Mouse (Mus musculus): ENCODE results near the gene Olfr519. TPM values are rescaled to one million over a fixed set of nuclear protein-coding genes. Genes with fewer than 3 reads are reported as not detected.

Gene Olfr519
- not detected in 2 replicates for polyA plus RNA-seq (2016; fragmentation: Nextera tagmentation; extraction: Ambion mirVana)

DNA sequence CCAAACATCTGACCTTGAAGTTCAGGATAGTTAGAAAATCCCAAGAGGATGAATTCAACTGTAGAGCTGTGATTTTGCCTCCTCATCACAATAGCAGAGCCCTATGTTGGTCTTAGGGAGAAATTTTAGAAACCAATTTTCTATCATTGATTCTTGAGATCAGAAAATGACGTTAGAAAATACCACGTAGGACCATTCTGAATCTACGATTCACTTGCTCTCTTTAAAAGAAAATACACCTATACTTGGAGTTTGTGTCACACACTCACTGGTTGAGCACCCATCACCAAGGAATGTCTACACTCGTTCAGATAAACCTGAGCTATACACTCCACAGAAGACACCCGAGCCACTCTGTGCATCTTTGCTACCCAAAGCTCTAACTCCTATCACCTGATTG is at the start of gene Olfr519:
Olfr519 (minus strand) TSS at position 101 of the 400 bp plus-strand sequence.
- WGBS = 89% methylated on average over 5 of the region's 5 CpGs
- H3K27ac ChIP-seq (replicated peaks) = no peak within 1 kb of the TSS
- no peak within 1 kb of the TSS for H3K4me3 ChIP-seq
- H3K27me3 ChIP-seq = no peaks in the 10 kb centered on the region
- H3K36me3 ChIP-seq = no peaks in the 10 kb centered on the region
- ATAC-seq (ENCODE audit: low FRiP score, low read depth) = no peak
- H3K9me3 ChIP-seq = no peaks in the 10 kb centered on the region
- no peak within 1 kb of the TSS for H3K4me2 ChIP-seq (replicated peaks)
- H3K4me1 ChIP-seq = no peaks in the 10 kb centered on the region
- no peak within 1 kb of the TSS for H3K9ac ChIP-seq (replicated peaks)

DNA sequence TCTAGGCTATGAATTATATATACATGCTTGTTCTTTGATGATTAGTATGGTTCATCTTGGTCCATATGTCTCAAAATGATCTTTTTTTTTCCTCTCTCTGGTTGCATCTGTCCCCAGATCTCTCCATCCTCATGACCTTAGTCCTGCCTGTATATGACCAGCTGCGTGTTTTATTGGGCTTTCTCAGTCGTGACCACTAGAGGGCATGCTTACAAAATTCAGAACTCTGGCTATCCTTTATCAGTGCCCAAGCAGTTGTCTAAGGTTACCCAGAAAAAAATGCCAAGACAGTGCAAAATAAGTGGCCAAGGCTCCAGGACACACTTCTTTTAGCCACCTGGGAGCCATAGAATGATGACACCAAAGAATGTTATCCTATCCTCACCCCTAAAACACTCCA is 49.8 kb upstream of the Olfr519 start:
- H3K4me1 ChIP-seq = 0 out of 2 replicates have a peak, but pooled peaks cover 3% of the 10 kb centered on the region
- peaks cover 8% of the 10 kb centered on the region for H3K27me3 ChIP-seq
- H3K4me2 ChIP-seq (replicated peaks) = no peak overlapping the region
- H3K9me3 ChIP-seq = no peaks in the 10 kb centered on the region
- H3K27ac ChIP-seq (replicated peaks) = no peak overlapping the region
- 2% methylated on average over 2 of the region's 2 CpGs for WGBS
- no peak overlapping the region for H3K9ac ChIP-seq (replicated peaks)
- ATAC-seq (ENCODE audit: low FRiP score, low read depth) = peak; percentile 59
- H3K36me3 ChIP-seq = peaks cover 54% of the 10 kb centered on the region
- no peak overlapping the region for H3K4me3 ChIP-seq

DNA sequence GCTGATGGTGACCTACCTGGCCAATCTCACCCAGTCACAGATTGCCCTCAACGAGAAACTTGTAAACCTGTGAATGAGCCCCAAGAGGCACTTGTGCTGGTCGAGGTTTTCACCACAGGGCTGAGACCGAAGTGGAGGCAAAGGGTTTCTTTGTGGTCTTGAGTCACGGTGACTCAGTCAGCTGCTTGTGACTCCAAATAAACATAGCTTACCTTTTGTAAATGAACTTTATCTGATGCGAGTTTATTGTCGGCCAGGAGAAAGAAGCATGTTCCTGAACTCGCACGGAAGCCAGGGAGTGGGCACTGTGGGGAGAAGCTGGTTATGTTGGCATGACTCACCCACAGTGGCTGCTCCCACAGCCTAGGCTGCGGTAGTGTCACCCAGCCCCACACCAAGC is 47.2 kb upstream of the Olfr519 start:
- no peaks in the 10 kb centered on the region for H3K4me1 ChIP-seq
- H3K36me3 ChIP-seq = peaks cover 75% of the 10 kb centered on the region
- H3K9ac ChIP-seq (replicated peaks) = no peak overlapping the region
- H3K4me2 ChIP-seq (replicated peaks) = no peak overlapping the region
- no peak overlapping the region for H3K27ac ChIP-seq (replicated peaks)
- no peaks in the 10 kb centered on the region for H3K9me3 ChIP-seq
- H3K4me3 ChIP-seq = no peak overlapping the region
- no peaks in the 10 kb centered on the region for H3K27me3 ChIP-seq
- ATAC-seq (ENCODE audit: low FRiP score, low read depth) = no peak
- WGBS = 93% methylated on average over 9 of the region's 9 CpGs

DNA sequence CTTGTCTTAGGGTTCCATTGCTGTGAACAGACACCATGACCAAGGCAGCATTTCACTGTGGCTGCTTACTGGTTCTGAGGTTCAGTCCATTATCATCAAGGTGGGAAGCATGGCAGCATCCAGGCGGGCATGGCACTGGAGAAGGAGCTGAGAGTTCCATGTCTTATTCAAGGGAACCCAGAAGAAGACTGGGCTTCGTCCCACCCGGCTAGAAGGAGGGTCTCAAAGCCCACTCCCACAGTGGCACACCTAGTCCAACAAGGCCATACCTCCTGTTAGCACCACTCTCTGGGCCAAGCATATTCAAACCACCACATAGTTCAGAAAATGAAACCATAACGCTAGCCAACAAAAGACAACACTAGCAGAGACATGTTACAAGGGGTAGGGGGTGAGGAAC is 42.4 kb upstream of the Olfr519 start:
- H3K36me3 ChIP-seq = peaks cover 47% of the 10 kb centered on the region

DNA sequence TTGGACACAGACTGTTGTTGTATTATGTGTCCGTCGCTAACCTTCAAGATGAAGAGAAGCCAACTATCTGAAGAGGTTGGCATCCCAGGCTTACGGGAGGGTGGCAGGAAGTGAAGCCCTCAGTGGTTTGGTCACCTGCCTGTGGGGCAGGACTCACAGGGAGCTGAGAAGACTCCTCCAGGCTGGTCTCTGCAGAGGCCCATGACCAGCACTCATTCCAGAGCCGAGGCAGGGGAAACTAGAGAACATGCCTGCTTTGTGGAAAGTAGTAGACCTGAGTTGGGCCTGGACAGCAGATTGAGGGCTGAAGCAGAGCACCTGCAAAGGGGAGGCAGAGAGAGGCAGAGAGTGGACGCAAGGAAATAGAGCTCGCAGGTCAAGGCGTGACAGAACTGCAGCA is 41.2 kb upstream of the Olfr519 start:
- Histone ChIP-seq H3K4me1 (peaks cover 15% of the 10 kb centered on the region), H3K9me3 (no peaks in the 10 kb centered on the region), H3K27ac (replicated peaks) (no peak overlapping the region), H3K27me3 (no peaks in the 10 kb centered on the region), H3K4me3 (peak overlapping the region; percentile 84), H3K9ac (replicated peaks) (peak overlapping the region; percentile 86), H3K4me2 (replicated peaks) (peak overlapping the region; percentile 81), H3K36me3 (peaks cover 36% of the 10 kb centered on the region)
- WGBS = 83% methylated on average over 7 of the region's 7 CpGs
- ATAC-seq (ENCODE audit: low FRiP score, low read depth) = no peak

More for the DNA sequence above, 42.4 kb upstream of the Olfr519 start:
- Histone ChIP-seq H3K4me1 (peaks cover 15% of the 10 kb centered on the region), H3K27me3 (no peaks in the 10 kb centered on the region), H3K27ac (replicated peaks) (no peak overlapping the region), H3K4me2 (replicated peaks) (no peak overlapping the region), H3K4me3 (no peak overlapping the region), H3K9me3 (no peaks in the 10 kb centered on the region), H3K9ac (replicated peaks) (no peak overlapping the region)
- no peak for ATAC-seq (ENCODE audit: low FRiP score, low read depth)
- over 99% methylated on average over 4 of the region's 4 CpGs for WGBS

DNA sequence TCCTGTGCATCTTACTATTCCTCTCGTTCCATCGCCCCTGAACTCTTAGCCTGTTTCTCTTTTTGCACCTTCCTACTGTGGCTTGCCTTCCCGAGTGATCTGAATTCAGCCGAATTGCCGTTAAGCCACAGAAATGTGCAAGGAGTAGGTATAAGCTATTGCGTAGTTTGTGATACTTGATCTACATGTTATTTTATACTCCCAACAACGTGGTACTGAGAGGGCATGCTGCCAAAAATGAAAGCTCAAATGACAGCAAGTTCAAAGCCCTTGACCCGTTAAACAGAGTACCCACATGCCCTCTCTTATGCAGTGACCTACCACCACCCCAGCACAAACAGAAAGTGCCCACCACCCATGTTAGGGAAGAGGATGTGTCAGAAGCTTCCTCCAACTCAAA is 40.6 kb upstream of the Olfr519 start:
- no peak overlapping the region; the same call in 1 of the 2 replicates for H3K27ac ChIP-seq (replicated peaks)
- no peak for ATAC-seq (ENCODE audit: low FRiP score, low read depth)

DNA sequence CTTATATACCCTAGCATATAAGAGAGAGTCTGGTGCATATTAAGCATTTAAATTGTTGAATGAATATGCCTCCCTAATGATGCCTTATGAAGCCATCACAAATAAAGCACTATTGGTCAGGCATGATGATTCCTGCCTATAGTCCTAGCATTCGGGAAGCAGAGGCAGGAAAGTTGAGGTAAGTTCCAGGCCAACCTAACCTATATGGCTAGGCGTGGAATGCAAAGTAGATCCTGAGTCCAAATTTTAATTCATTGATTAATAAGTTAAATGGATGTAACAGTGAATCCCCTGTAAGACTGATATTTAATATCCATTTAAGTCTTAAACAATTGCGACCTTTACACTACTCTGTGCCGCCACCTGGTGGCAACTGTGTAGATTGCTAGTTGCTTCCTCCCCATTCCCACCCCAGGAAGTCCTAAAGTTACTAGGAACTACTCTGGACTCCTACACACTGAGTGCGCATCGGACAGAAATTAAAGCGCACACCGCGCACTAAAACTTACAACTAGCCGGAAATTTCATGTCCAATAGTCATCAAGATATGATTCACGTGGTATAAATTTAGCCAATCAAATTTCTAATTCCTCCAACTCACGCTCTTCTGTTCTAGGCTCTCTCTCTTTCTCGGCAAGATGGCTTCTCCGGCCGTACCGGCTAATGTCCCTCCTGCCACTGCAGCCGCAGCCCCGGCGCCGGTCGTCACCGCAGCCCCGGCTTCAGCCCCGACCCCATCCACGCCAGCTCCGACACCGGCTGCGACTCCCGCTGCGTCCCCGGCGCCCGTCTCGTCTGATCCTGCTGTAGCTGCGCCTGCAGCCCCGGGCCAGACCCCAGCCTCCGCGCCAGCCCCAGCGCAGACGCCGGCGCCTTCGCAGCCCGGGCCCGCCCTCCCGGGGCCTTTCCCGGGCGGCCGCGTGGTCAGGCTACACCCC is 39.8 kb upstream of the Olfr519 start, which contains the start of gene Eif3f:
Eif3f (plus strand) TSS at position 624 of the 938 bp plus-strand sequence.
- WGBS = 2% methylated on average over 50 of the region's 50 CpGs
- Histone ChIP-seq H3K27ac (replicated peaks) (peak within 1 kb of the TSS; percentile 79), H3K4me3 (peak within 1 kb of the TSS; percentile 84), H3K4me1 (peaks cover 15% of the 10 kb centered on the region), H3K9me3 (no peaks in the 10 kb centered on the region), H3K4me2 (replicated peaks) (peak within 1 kb of the TSS; percentile 81), H3K27me3 (no peaks in the 10 kb centered on the region), H3K36me3 (peaks cover 22% of the 10 kb centered on the region), H3K9ac (replicated peaks) (peak within 1 kb of the TSS; percentile 86)
- ATAC-seq (ENCODE audit: low FRiP score, low read depth) = peak; percentile 97

More for the DNA sequence above, 40.6 kb upstream of the Olfr519 start:
- Histone ChIP-seq H3K4me2 (replicated peaks) (peak overlapping the region; percentile 81), H3K4me3 (peak overlapping the region; percentile 84), H3K9me3 (no peaks in the 10 kb centered on the region), H3K4me1 (peaks cover 15% of the 10 kb centered on the region), H3K27me3 (no peaks in the 10 kb centered on the region), H3K9ac (replicated peaks) (peak overlapping the region; percentile 86), H3K36me3 (peaks cover 30% of the 10 kb centered on the region)
- WGBS = 4% methylated on average over 8 of the region's 8 CpGs

DNA sequence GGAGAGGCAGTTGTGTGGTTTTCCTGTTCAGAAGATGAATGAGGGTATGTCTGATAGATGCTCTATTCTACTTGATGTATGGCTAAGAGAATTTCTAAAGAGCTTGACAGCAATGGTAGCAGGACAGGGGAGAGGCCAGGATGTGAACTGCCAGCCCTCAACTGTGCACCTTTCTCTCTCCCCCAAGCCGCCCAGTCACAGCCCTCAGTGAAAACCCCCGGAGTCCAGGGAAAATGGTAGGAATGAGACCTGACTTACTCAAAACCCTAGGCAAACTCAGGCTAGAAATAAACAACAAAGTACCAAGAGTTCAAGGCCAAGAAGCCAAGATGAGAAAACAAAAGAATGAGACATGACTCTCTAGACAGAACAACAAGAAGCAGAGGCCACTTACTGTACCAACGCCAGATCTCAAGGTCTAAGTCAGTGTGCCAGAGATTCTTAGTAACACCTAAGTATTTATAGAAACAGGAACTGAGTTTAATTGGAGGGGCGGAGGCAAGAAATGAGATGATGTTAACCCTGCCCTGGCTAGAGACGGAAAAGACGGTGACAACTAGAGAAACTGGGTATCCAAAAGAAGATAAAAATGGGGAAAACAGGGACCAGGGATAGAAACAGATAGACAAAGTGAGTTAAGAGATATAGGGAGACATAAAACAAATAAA is 35.6 kb upstream of the Olfr519 start, which contains the start of gene Nlrp10:
Nlrp10 (minus strand) TSS at position 453 of the 668 bp plus-strand sequence.
- H3K4me3 ChIP-seq = no peak within 1 kb of the TSS
- no peaks in the 10 kb centered on the region for H3K36me3 ChIP-seq
- no peak for ATAC-seq (ENCODE audit: low FRiP score, low read depth)
- H3K4me1 ChIP-seq = peaks cover under 1% of the 10 kb centered on the region; the same call in 1 of the 2 replicates
- H3K27ac ChIP-seq (replicated peaks) = no peak within 1 kb of the TSS
- H3K27me3 ChIP-seq = no peaks in the 10 kb centered on the region
- no peaks in the 10 kb centered on the region for H3K9me3 ChIP-seq
- no peak within 1 kb of the TSS for H3K4me2 ChIP-seq (replicated peaks)
- no peak within 1 kb of the TSS for H3K9ac ChIP-seq (replicated peaks)
- WGBS = 85% methylated on average over 6 of the region's 6 CpGs

DNA sequence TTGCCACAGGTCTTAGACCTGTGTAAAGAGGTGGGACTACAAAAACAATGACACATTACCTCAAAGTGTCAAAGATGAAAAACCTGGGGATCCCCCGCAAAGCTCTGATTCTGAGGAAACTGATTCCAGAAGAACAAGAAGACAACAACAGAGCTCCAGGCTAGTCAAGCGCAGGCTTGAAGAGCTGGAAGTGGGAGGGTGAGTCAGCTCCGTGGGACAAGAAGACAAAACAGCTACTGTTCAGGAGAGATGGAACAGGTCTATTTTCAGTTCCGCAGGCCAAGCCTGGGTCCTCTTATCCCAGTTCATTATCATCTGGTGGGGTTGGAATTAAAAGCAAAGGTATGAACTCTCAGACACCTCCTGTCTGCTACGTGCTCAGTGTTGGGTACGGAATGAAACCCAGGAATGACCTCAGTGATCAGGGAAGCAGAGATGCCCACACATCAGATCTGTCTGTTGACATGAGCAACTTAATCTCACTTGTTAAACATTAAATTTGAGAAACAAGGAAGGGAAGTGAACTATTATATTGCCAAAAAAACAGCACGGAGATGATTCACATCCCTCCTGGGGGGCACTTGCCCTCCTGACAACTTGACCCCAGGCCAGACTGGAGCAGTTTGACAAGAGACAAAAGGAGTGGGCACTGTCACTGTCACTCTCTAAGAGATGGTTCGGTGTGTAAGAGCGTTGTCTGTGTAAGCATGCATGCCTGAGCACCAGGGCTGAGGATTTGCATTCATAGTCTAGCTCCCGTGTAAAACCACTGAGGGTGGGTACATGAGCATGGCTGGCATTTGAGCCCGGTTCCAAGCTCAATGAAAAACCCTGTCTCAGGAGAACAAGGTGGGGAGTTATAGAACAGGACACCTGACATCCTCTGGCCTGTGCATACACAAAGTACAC is 34.3 kb upstream of the Olfr519 start:
- H3K9me3 ChIP-seq = no peaks in the 10 kb centered on the region
- no peaks in the 10 kb centered on the region for H3K27me3 ChIP-seq
- no peak overlapping the region for H3K4me2 ChIP-seq (replicated peaks)
- no peak overlapping the region for H3K9ac ChIP-seq (replicated peaks)
- H3K4me3 ChIP-seq = no peak overlapping the region
- H3K4me1 ChIP-seq = no peaks in the 10 kb centered on the region
- no peak overlapping the region for H3K27ac ChIP-seq (replicated peaks)
- H3K36me3 ChIP-seq = no peaks in the 10 kb centered on the region
- WGBS = 81% methylated on average over 11 of the region's 11 CpGs
- no peak for ATAC-seq (ENCODE audit: low FRiP score, low read depth)

DNA sequence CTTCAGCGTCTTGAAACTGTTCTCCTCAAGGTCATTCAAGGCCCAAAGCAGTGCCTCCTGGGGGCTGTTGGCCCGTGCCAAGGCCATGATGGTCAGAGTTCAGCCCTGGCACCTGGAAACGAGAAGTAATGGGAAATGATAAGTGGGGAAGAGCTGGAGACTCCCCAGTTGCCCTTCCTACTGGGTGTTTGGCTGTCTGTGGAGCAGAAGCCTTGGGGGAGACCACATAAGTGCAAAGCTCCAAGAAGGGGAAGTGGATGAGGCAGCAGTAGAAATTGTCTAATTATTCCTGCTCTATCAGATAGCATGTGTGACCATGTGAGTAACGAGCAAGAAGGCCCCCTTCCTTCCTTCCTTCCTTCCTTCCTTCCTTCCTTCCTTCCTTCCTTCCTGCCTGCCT is 32.8 kb upstream of the Olfr519 start:
- 78% methylated on average over 4 of the region's 4 CpGs for WGBS
- no peak for ATAC-seq (ENCODE audit: low FRiP score, low read depth)
- no peaks in the 10 kb centered on the region for H3K36me3 ChIP-seq
- no peaks in the 10 kb centered on the region for H3K27me3 ChIP-seq
- H3K4me1 ChIP-seq = no peaks in the 10 kb centered on the region
- no peak overlapping the region for H3K27ac ChIP-seq (replicated peaks)
- no peak overlapping the region for H3K9ac ChIP-seq (replicated peaks)
- H3K4me2 ChIP-seq (replicated peaks) = no peak overlapping the region
- no peak overlapping the region for H3K4me3 ChIP-seq
- H3K9me3 ChIP-seq = no peaks in the 10 kb centered on the region

DNA sequence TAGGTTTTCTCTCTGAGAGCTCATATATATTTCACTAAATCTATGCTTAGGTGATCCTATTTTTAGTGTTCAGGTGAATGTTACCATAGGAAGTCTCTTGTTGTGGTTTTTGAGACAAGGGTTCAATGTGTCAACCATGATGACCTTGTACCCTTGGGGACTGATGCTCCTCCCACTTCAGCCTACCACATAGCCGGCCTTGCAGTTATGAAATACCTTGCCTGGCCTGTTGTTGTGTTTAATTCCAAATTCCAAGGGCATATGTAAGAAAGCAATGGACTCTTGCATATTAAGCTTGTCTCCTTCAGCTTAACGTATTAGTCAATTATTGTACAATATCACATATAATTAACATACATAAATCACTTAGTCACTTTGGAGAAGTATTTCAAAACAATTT is 9.7 kb upstream of the Olfr519 start:
- no peak overlapping the region for H3K9ac ChIP-seq (replicated peaks)
- H3K4me3 ChIP-seq = no peak overlapping the region
- H3K9me3 ChIP-seq = no peaks in the 10 kb centered on the region
- no peaks in the 10 kb centered on the region for H3K4me1 ChIP-seq
- H3K36me3 ChIP-seq = no peaks in the 10 kb centered on the region
- 92% methylated on average over 2 of the region's 2 CpGs for WGBS
- ATAC-seq (ENCODE audit: low FRiP score, low read depth) = no peak
- H3K27me3 ChIP-seq = no peaks in the 10 kb centered on the region
- no peak overlapping the region for H3K27ac ChIP-seq (replicated peaks)
- no peak overlapping the region for H3K4me2 ChIP-seq (replicated peaks)

Measured in midbrain, embryonic 12.5 days (tissue).